Mouse (Mus musculus): ENCODE data around the gene Mospd3. TPM values are rescaled to one million over a fixed set of nuclear protein-coding genes. Genes with fewer than 3 reads are reported as not detected.
A peak's percentile ranks its signal among the peaks of the same experiment; 100 is the strongest.

The Mospd3 gene
- polyA plus RNA-seq, 1 experiment from 2014 or later, result 58.5 TPM

DNA sequence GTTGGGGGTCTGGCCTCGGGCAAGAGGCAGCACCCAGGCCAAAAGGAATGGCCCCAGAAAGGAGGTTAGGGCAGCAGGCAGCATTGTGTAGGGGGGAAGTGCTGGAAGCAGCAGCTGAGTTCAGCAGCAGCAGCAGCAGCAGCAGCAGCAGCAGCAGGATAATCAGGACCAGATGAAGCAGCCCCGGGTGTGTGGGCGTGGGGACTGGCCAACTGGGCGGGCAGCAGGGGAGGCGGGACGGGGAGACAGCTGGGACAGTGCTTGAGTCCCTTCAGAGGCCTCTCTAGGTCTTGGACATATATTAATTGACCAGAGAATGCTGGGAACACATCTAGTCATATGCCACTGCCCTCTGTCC is 10.4 kb upstream of the Mospd3 start:
- ATAC-seq (replicated peaks; ENCODE audit: low FRiP score), result no peak; the same call in 1 of the 2 replicates
- DNase-seq (ENCODE audit: low spot score), result peak; percentile 60
- Histone ChIP-seq H3K27me3 (replicated peaks; ENCODE audit: control insufficient read depth, insufficient read depth, low read length) (peaks cover 7% of the 10 kb centered on the region), H3K36me3 (ENCODE audit: control insufficient read depth, insufficient read depth, low read length) (0 out of 2 replicates have a peak, but pooled peaks cover 3% of the 10 kb centered on the region), H3K4me2 (peak overlapping the region; percentile 56), H3K27ac (ENCODE audit: low read depth, low read length) (peak overlapping the region; percentile 79), H3K9me3 (ENCODE audit: control insufficient read depth, low read length) (no peaks in the 10 kb centered on the region), H3K4me3 (ENCODE audit: low read depth, low read length) (peak overlapping the region; percentile 28), H3K9ac (ENCODE audit: low read depth, low read length) (peak overlapping the region; percentile 50; the same call in 1 of the 2 replicates), H3K4me1 (replicated peaks; ENCODE audit: control insufficient read depth, insufficient read depth, low read length) (peaks cover 25% of the 10 kb centered on the region)
- WGBS, result 9% methylated on average over 6 of the region's 6 CpGs

- ATAC-seq (replicated peaks; ENCODE audit: low FRiP score) (0 out of 2 replicates have a peak, but pooled peaks have one; percentile 21), DNase-seq (ENCODE audit: low spot score) (peak; percentile 55)
- Histone ChIP-seq H3K4me3 (ENCODE audit: low read depth, low read length) (peak overlapping the region; percentile 28), H3K9me3 (ENCODE audit: control insufficient read depth, low read length) (no peaks in the 10 kb centered on the region), H3K4me2 (peak overlapping the region; percentile 56), H3K9ac (ENCODE audit: low read depth, low read length) (peak overlapping the region; percentile 50; the same call in 1 of the 2 replicates), H3K4me1 (replicated peaks; ENCODE audit: control insufficient read depth, insufficient read depth, low read length) (peaks cover 28% of the 10 kb centered on the region), H3K27ac (ENCODE audit: low read depth, low read length) (peak overlapping the region; percentile 79), H3K27me3 (replicated peaks; ENCODE audit: control insufficient read depth, insufficient read depth, low read length) (peaks cover 7% of the 10 kb centered on the region), H3K36me3 (ENCODE audit: control insufficient read depth, insufficient read depth, low read length) (peaks cover 5% of the 10 kb centered on the region; the same call in 1 of the 2 replicates)
- 21% methylated on average over 11 of the region's 12 CpGs for WGBS
Observed at GRCm38 (mm10) chr5:137610548-137611244, 9.8 kb upstream of the Mospd3 start.

- Histone ChIP-seq H3K36me3 (ENCODE audit: control insufficient read depth, insufficient read depth, low read length) (peaks cover 7% of the 10 kb centered on the region; the same call in 1 of the 2 replicates), H3K27me3 (replicated peaks; ENCODE audit: control insufficient read depth, insufficient read depth, low read length) (peaks cover 7% of the 10 kb centered on the region), H3K4me2 (peak overlapping the region; percentile 56), H3K4me3 (ENCODE audit: low read depth, low read length) (peak overlapping the region; percentile 28), H3K4me1 (replicated peaks; ENCODE audit: control insufficient read depth, insufficient read depth, low read length) (peaks cover 32% of the 10 kb centered on the region), H3K9ac (ENCODE audit: low read depth, low read length) (0 out of 2 replicates have a peak overlapping the region, but pooled peaks have one; percentile 3), H3K9me3 (ENCODE audit: control insufficient read depth, low read length) (no peaks in the 10 kb centered on the region), H3K27ac (ENCODE audit: low read depth, low read length) (no peak overlapping the region)
- WGBS, result 60% methylated on average over 4 of the region's 4 CpGs
- DNase-seq (ENCODE audit: low spot score), result no peak
- ATAC-seq (replicated peaks; ENCODE audit: low FRiP score), result no peak
Observed at GRCm38 (mm10) chr5:137610056-137610455, 9.2 kb upstream of the Mospd3 start.

DNA sequence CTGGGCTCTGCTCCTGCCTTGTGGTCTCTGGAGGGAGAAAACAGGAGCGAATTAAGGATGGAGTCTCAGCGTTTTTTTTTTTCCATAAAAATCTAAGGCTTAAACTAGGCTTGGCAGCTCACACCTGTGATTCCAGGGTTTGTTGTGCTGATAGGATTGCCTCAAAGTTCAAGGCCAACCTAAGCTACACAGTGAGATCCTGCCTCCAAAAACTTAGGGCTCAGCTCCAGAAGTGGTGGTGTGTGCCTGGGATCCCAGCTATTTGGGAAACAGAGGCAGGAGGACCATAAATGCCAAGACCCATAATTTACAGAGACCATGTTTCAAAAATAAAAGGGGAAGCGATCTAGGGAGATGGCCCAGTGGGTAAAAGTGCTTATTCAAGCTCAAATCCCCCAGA is 8.4 kb upstream of the Mospd3 start:
- Histone ChIP-seq H3K9ac (ENCODE audit: low read depth, low read length) (no peak overlapping the region), H3K4me3 (ENCODE audit: low read depth, low read length) (no peak overlapping the region), H3K9me3 (ENCODE audit: control insufficient read depth, low read length) (no peaks in the 10 kb centered on the region), H3K4me2 (no peak overlapping the region), H3K27ac (ENCODE audit: low read depth, low read length) (no peak overlapping the region), H3K4me1 (replicated peaks; ENCODE audit: control insufficient read depth, insufficient read depth, low read length) (peaks cover 34% of the 10 kb centered on the region), H3K27me3 (replicated peaks; ENCODE audit: control insufficient read depth, insufficient read depth, low read length) (peaks cover 7% of the 10 kb centered on the region), H3K36me3 (ENCODE audit: control insufficient read depth, insufficient read depth, low read length) (peaks cover 7% of the 10 kb centered on the region; the same call in 1 of the 2 replicates)
- 67% methylated on average over 3 of the region's 3 CpGs for WGBS
- ATAC-seq (replicated peaks; ENCODE audit: low FRiP score) (no peak), DNase-seq (ENCODE audit: low spot score) (no peak)

GRCm38 (mm10) chr5:137608654-137609190 is 7.9 kb upstream of the Mospd3 start:
- ATAC-seq (replicated peaks; ENCODE audit: low FRiP score), result no peak
- DNase-seq (ENCODE audit: low spot score), result no peak
- peaks cover 9% of the 10 kb centered on the region; the same call in 1 of the 2 replicates for H3K36me3 ChIP-seq (ENCODE audit: control insufficient read depth, insufficient read depth, low read length)
- no peak overlapping the region for H3K27ac ChIP-seq (ENCODE audit: low read depth, low read length)
- no peaks in the 10 kb centered on the region for H3K9me3 ChIP-seq (ENCODE audit: control insufficient read depth, low read length)
- H3K4me3 ChIP-seq (ENCODE audit: low read depth, low read length), result 0 out of 2 replicates have a peak overlapping the region, but pooled peaks have one; percentile 10
- peaks cover 34% of the 10 kb centered on the region for H3K4me1 ChIP-seq (replicated peaks; ENCODE audit: control insufficient read depth, insufficient read depth, low read length)
- no peak overlapping the region for H3K9ac ChIP-seq (ENCODE audit: low read depth, low read length)
- H3K4me2 ChIP-seq, result peak overlapping the region; percentile 49
- 34% methylated on average over 23 of the region's 23 CpGs for WGBS
- peaks cover 7% of the 10 kb centered on the region for H3K27me3 ChIP-seq (replicated peaks; ENCODE audit: control insufficient read depth, insufficient read depth, low read length)

DNA sequence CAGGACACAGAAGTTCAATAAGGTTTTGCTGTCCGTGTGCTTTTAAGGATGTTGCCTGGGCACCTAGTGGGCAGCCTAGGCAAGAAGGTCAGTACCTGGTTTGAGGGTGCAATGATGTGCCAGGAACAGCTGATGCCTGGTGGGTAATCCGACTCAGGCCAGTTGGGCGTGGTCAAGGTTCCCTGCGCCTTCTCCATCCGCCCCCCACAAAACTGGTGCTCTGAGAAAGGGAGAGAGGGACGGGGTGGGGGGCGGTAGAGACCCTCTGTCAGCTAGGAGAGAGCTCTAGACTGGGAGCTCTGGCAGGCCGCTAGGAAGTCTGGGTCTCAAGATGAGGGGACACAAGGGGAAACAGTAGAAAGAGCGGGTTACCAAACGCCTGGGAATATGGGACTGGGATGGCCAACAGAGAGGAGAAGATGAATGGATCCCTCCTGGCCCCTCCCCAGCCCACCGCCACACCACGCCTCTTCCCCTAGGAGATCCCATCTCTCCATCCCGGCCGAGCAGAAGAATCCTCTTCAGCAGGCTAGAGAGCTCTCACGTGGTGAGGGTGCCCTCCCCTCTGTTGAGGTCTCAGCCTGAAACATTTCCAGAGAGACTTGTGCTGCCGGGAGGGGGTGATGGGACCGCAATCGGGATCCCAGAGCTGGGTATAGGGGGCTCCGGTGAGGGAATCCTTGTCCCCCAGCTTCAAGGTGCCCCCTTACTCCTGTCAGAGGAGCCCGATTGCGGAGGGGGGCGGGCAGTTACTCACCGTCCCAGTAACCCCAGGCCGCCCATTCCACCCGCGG is 7.2 kb upstream of the Mospd3 start:
- Histone ChIP-seq H3K36me3 (ENCODE audit: control insufficient read depth, insufficient read depth, low read length) (peaks cover 9% of the 10 kb centered on the region; the same call in 1 of the 2 replicates), H3K4me2 (peak overlapping the region; percentile 49), H3K9ac (ENCODE audit: low read depth, low read length) (no peak overlapping the region), H3K4me3 (ENCODE audit: low read depth, low read length) (0 out of 2 replicates have a peak overlapping the region, but pooled peaks have one; percentile 10), H3K9me3 (ENCODE audit: control insufficient read depth, low read length) (no peaks in the 10 kb centered on the region), H3K27me3 (replicated peaks; ENCODE audit: control insufficient read depth, insufficient read depth, low read length) (peaks cover 7% of the 10 kb centered on the region), H3K4me1 (replicated peaks; ENCODE audit: control insufficient read depth, insufficient read depth, low read length) (peaks cover 32% of the 10 kb centered on the region), H3K27ac (ENCODE audit: low read depth, low read length) (no peak overlapping the region)
- ATAC-seq (replicated peaks; ENCODE audit: low FRiP score) (no peak), DNase-seq (ENCODE audit: low spot score) (no peak)
- WGBS, result 28% methylated on average over 26 of the region's 26 CpGs

GRCm38 (mm10) chr5:137601365-137601729 is 489 bp upstream of the Mospd3 start:
- Histone ChIP-seq H3K4me3 (ENCODE audit: low read depth, low read length) (peak overlapping the region; percentile 83), H3K27me3 (replicated peaks; ENCODE audit: control insufficient read depth, insufficient read depth, low read length) (no peaks in the 10 kb centered on the region), H3K36me3 (ENCODE audit: control insufficient read depth, insufficient read depth, low read length) (peaks cover 10% of the 10 kb centered on the region), H3K9me3 (ENCODE audit: control insufficient read depth, low read length) (no peaks in the 10 kb centered on the region), H3K9ac (ENCODE audit: low read depth, low read length) (peak overlapping the region; percentile 68), H3K27ac (ENCODE audit: low read depth, low read length) (peak overlapping the region; percentile 84), H3K4me2 (peak overlapping the region; percentile 72), H3K4me1 (replicated peaks; ENCODE audit: control insufficient read depth, insufficient read depth, low read length) (peaks cover 29% of the 10 kb centered on the region)
- ATAC-seq (replicated peaks; ENCODE audit: low FRiP score) (no peak), DNase-seq (ENCODE audit: low spot score) (peak; percentile 65)
- 1% methylated on average over 22 of the region's 22 CpGs for WGBS

GRCm38 (mm10) chr5:137600281-137600618 is 608 bp downstream of the Mospd3 start:
- DNase-seq (ENCODE audit: low spot score) (no peak), ATAC-seq (replicated peaks; ENCODE audit: low FRiP score) (peak; percentile 44)
- Histone ChIP-seq H3K27ac (ENCODE audit: low read depth, low read length) (peak overlapping the region; percentile 40), H3K4me1 (replicated peaks; ENCODE audit: control insufficient read depth, insufficient read depth, low read length) (peaks cover 24% of the 10 kb centered on the region), H3K36me3 (ENCODE audit: control insufficient read depth, insufficient read depth, low read length) (peaks cover 6% of the 10 kb centered on the region), H3K9me3 (ENCODE audit: control insufficient read depth, low read length) (no peaks in the 10 kb centered on the region), H3K27me3 (replicated peaks; ENCODE audit: control insufficient read depth, insufficient read depth, low read length) (no peaks in the 10 kb centered on the region), H3K4me3 (ENCODE audit: low read depth, low read length) (peak overlapping the region; percentile 83), H3K4me2 (peak overlapping the region; percentile 96), H3K9ac (ENCODE audit: low read depth, low read length) (peak overlapping the region; percentile 80)
- 1% methylated on average over 19 of the region's 19 CpGs for WGBS
